Mouse (Mus musculus) cerebellum, adult 2 months (tissue): Measurements from ENCODE around the gene A530032D15Rik. TPM values are rescaled to one million over a fixed set of nuclear protein-coding genes. Genes with fewer than 3 reads are reported as not detected.
"Not testable (repeated sequence)": the region's sequence is repeated elsewhere in the genome, so short reads cannot be mapped to it uniquely, and the experiment has no call there.

Source experiments
- DNase-seq, 2 experiments: peaks; one replicate each; pipeline ENCODE4 v3.0.0; 2021
- H3K27ac ChIP-seq: fragments of 200-500 bp; 2 replicates; pipeline ENCODE4 v1.5.1; 2012; ENCODE audit warnings: low read length, control low read depth, inconsistent platforms; ENCODE audit not compliant: insufficient read depth
- H3K27me3 ChIP-seq: fragments of 200-500 bp; 2 replicates; pipeline ENCODE4 v1.6.1; 2012; ENCODE audit warnings: inconsistent platforms, mild to moderate bottlenecking, low read length, moderate library complexity; ENCODE audit not compliant: control insufficient read depth, insufficient read depth
- H3K4me1 ChIP-seq: fragments of 200-500 bp; 2 replicates; pipeline ENCODE4 v1.6.1; 2011; ENCODE audit warnings: low read length; ENCODE audit not compliant: control insufficient read depth, insufficient read depth
- H3K4me3 ChIP-seq: fragments of 200-500 bp; replicated peaks from 2 replicates; pipeline ENCODE3; 2011; ENCODE audit warnings: mild to moderate bottlenecking, low read depth, low read length, control low read depth; ENCODE audit not compliant: insufficient read depth
- WGBS: fragments of 180-500 bp; shearing (Covaris S2); methylation state at CpG from one replicate; pipeline ENCODE4 v1.1.7; 2018; 5-methylcytosine and 5-hydroxymethylcytosine counted together
- polyA plus RNA-seq: library from polyadenylated mRNA; depleted of rRNA; stranded (reverse); fragments of >200 nt; gene quantifications from 2 replicates; pipeline ENCODE4 v1.2.3, GENCODE M21; 2012; rRNA removed

Gene A530032D15Rik
- polyA plus RNA-seq: not detected in 2 replicates

DNA sequence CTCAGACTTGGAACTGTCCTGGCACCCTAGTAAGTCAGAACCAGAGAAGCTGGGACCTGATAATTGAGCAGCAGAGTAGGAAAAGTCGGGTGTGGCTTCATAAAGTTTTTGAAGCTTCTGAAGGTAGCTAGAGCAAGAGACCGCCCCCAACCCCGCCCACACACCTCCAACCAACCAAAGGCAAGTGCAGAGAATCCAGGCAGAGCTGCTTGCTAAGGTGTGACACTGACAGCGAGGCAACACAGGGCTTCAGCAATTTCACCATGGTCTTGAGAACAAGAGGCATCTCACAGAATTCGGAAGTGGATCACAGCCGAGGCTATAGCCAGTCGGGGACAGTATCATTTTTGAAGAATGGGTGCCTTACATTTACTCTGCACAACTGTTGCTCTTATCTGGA lies at the start of gene A530032D15Rik:
A530032D15Rik (minus strand) TSS at position 101 of the 400 bp plus-strand sequence.
- not testable (repeated sequence) for DNase-seq, H3K27me3 ChIP-seq, H3K27ac ChIP-seq, H3K4me1 ChIP-seq, H3K4me3 ChIP-seq
- WGBS: no CpG with 5 or more reads among the region's 7 CpGs

DNA sequence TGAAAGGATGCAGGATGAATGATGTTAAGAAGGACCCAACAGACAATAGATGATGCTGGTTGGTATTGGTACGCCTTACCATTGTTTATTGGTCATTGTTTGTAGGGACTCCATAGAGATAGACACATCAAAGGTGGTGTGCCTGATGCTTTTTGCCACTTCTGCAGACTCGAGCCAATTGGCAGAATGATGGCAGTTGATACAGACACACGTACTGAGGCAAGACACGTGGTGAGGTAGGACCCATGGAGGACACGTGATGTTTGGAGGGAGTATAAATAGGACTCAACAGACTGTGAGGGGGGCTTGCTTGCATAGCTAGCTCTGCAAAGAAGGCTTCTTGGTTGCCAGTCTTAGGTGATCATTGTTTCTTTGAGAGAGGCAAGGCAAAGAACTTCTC lies 45.5 kb upstream of the A530032D15Rik start:
- not testable (repeated sequence) for DNase-seq, H3K4me3 ChIP-seq, H3K27ac ChIP-seq, H3K4me1 ChIP-seq, H3K27me3 ChIP-seq
- 72% methylated on average over 4 of the region's 5 CpGs for WGBS

DNA sequence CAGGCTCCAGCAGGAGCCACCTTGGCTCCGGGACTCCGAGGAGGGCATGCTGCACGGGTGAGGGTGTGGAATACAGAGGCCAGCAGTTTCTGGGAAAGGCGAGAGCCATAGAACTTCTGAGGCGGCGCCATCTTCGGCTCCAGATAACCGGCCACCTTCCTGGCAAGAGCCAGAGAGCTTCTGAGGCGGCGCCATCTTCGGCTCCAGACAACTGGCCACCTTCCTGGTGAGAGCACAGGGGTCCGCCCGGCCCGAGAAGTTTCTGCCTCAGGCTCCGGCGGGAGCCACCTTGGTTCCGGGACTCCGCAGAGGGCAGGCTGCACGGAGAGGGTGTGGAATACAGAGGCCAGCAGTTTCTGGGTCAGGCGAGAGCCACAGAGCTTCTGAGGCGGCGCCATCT lies 24.0 kb upstream of the A530032D15Rik start:
- not testable (repeated sequence) for DNase-seq, H3K4me1 ChIP-seq, H3K27ac ChIP-seq, H3K4me3 ChIP-seq, H3K27me3 ChIP-seq
- 90% methylated on average over 22 of the region's 22 CpGs for WGBS

- H3K4me1 ChIP-seq, H3K27ac ChIP-seq, DNase-seq, H3K27me3 ChIP-seq, H3K4me3 ChIP-seq: not testable (repeated sequence)
- 88% methylated on average over 4 of the region's 4 CpGs for WGBS
Observed at GRCm38 (mm10) chr1:85121841-85122240, 12.2 kb upstream of the A530032D15Rik start.

- 76% methylated on average over 6 of the region's 6 CpGs for WGBS
- DNase-seq, H3K4me1 ChIP-seq, H3K4me3 ChIP-seq, H3K27me3 ChIP-seq, H3K27ac ChIP-seq: not testable (repeated sequence)
Observed at GRCm38 (mm10) chr1:85118341-85118740, 8.7 kb upstream of the A530032D15Rik start.

DNA sequence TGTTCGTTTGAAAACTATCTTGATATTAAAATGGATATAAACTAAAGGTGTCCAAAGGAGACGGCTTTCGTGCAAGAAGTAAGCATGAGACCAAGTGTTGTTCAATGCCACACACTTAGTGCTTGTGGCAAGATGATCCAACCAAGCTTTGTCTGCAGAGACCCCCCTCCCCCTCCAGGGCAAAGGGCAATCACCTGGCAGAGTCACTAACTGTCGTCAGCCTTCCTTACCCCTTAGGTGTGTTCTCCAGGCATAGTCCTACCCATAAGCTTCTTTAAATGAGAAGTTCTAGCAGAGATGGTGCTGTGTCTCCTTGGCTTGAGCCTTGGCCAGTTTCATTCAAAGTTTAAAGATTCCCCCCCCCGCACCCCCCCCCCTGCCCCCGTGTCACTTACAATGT lies 7.9 kb upstream of the A530032D15Rik start:
- H3K27ac ChIP-seq, H3K27me3 ChIP-seq, H3K4me1 ChIP-seq, H3K4me3 ChIP-seq, DNase-seq: not testable (repeated sequence)
- WGBS: 45% methylated on average over 4 of the region's 6 CpGs

DNA sequence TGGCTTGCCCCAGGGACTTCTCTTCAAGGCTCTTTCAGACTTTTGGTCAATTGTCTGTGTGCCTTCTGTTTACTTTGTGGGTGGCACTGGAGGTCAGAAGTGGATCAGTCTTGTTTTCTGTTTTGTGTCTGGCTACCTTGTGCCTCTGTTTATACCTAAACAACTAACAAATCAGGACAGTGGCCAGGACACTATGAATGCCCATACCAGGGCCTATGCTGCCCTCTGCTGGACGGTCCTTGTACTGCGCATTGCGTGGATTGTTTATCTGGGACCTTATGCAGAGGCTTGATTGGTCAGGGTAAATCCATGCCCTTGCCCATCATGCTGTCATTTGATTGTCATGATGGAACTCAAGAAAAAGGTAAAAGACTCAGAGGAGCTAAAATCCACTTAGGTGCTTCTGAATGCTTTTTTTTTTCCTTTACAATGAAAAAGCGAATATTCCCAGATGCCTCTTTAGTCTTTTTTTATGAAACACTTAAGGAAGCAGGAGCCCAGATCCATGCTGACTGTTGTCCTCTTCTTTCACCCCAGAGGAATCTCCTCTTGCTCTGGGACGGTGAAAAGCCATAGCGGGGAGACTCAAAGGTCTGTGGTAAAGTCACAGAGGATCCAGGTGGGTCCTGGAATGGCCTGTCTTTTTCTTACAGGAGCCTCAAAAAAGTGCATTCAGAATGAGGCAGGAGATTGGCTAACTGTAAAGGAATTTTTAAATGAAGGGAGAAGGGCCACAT lies 5.2 kb upstream of the A530032D15Rik start:
- H3K4me3 ChIP-seq, H3K27me3 ChIP-seq, H3K4me1 ChIP-seq, H3K27ac ChIP-seq: not testable (repeated sequence)
- WGBS: 49% methylated on average over 6 of the region's 6 CpGs
- DNase-seq: peak in 1 of 2 experiments; percentile 37

DNA sequence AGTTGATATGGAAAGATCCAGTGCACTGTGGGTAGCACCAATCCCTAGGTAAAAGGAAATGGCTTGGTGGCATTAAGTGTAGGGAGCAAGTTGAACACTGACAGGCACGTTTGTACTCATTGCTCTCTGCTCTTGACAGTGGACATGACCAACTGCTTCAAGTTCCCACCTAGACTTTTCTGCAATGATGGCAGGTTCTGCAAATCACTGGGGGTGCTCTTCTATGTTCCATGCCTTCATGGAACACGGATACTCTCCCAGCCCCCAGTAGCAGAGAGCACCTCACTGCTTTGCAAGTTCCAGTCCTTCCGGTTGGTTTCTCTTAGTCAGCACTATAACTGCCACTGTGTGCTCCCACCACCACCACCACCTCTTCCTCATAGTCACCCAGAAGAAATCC lies 4.4 kb upstream of the A530032D15Rik start:
- H3K4me1 ChIP-seq, H3K27me3 ChIP-seq, DNase-seq, H3K4me3 ChIP-seq, H3K27ac ChIP-seq: not testable (repeated sequence)
- 77% methylated on average over 3 of the region's 3 CpGs for WGBS

- H3K4me3 ChIP-seq, H3K27ac ChIP-seq, H3K4me1 ChIP-seq, H3K27me3 ChIP-seq, DNase-seq: not testable (repeated sequence)
- WGBS: 56% methylated on average over 2 of the region's 5 CpGs
Observed at GRCm38 (mm10) chr1:85112889-85113288, 3.2 kb upstream of the A530032D15Rik start.

- not testable (repeated sequence) for DNase-seq, H3K4me1 ChIP-seq
Observed at GRCm38 (mm10) chr1:85112266-85112665, 2.6 kb upstream of the A530032D15Rik start.

DNA sequence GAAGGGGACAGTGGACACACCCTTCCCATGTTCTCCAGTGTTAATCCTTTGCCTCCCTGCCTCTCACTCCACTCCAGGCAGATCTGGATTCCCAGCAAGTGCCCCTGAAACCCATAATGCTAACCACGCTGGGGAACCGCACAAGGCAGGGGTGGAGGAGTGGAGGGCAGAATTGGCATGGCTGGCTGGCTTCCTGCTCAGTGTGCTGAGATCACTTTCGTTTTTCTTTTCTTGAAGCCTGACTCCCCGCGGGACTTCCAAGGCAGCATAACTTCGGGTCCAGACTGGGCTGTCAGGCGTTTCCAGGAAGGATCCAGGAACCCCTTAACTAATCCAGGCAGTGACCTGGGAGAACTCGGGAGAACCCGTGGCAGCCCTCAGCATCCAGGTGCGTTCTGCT lies 1.9 kb upstream of the A530032D15Rik start:
- H3K27ac ChIP-seq, H3K4me3 ChIP-seq, H3K4me1 ChIP-seq, DNase-seq, H3K27me3 ChIP-seq: not testable (repeated sequence)
- WGBS: 67% methylated on average over 10 of the region's 10 CpGs

More at GRCm38 (mm10) chr1:85112266-85112665, 2.6 kb upstream of the A530032D15Rik start:
- H3K4me3 ChIP-seq, H3K27me3 ChIP-seq, H3K27ac ChIP-seq: not testable (repeated sequence)
- WGBS: 81% methylated on average over 7 of the region's 7 CpGs

- not testable (repeated sequence) for H3K27me3 ChIP-seq, H3K27ac ChIP-seq, H3K4me3 ChIP-seq, DNase-seq, H3K4me1 ChIP-seq
- WGBS: 76% methylated on average over 2 of the region's 3 CpGs
Observed at GRCm38 (mm10) chr1:85110876-85111275, 1.2 kb upstream of the A530032D15Rik start.

DNA sequence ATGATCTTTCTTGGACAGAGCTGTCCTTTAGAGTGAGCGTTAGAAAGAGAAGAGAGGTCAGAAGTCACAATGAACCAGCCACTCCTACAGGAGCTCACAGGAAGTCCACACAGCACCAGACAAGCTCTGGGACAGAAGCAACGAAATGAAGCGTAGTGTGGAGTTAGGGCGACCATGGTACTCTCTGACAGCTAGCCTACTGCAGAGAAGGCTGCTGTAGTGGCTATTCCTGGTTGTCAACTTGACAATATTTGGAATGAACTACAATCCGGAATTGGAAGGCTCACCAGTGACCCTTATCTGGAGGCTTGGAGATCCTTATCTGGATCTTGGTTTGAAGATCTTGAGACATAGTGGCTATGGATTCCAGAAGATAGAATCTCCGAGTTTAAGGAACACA lies 3.6 kb downstream of the A530032D15Rik start:
- H3K4me3 ChIP-seq, DNase-seq, H3K27ac ChIP-seq, H3K4me1 ChIP-seq, H3K27me3 ChIP-seq: not testable (repeated sequence)
- WGBS: 60% methylated on average over 5 of the region's 6 CpGs
